Mouse (Mus musculus) limb, embryonic 14.5 days (tissue): ENCODE data around the gene Gemin4. TPM values are rescaled to one million over a fixed set of nuclear protein-coding genes. Genes with fewer than 3 reads are reported as not detected.
"Not testable (repeated sequence)": the region's sequence is repeated elsewhere in the genome, so short reads cannot be mapped to it uniquely, and the experiment has no call there.

Experiments used
- ATAC-seq: fragments of 200-750 bp; cut with Nextera tagmentation; 2 replicates; pipeline ENCODE4 v1.8.0; 2017; ENCODE audit warnings: low read depth, moderate number of reproducible peaks, moderate TSS enrichment; ENCODE audit not compliant: low FRiP score
- DNase-seq: peaks from one replicate; pipeline ENCODE4 v3.0.0-alpha.2; 2015; ENCODE audit warnings: low spot score
- H3K27ac ChIP-seq: fragments of 300-500 bp; sonication (generic); replicated peaks from 2 replicates; pipeline ENCODE4 v1.5.1; 2014; ENCODE audit warnings: low read depth, mild to moderate bottlenecking, low read length, moderate library complexity, mixed read lengths
- H3K27me3 ChIP-seq: fragments of 300-500 bp; sonication (generic); 2 replicates; pipeline ENCODE4 v1.6.1; 2014; ENCODE audit warnings: low read length, mixed read lengths; ENCODE audit not compliant: control insufficient read depth, insufficient read depth
- H3K36me3 ChIP-seq: fragments of 300-500 bp; sonication (generic); 2 replicates; pipeline ENCODE4 v1.6.1; 2014; ENCODE audit warnings: mild to moderate bottlenecking, low read length, moderate library complexity, mixed read lengths; ENCODE audit not compliant: control insufficient read depth, insufficient read depth
- H3K4me1 ChIP-seq: fragments of 300-500 bp; sonication (generic); 2 replicates; pipeline ENCODE4 v1.6.1; 2014; ENCODE audit warnings: antibody characterized with exemption, low read length, mixed read lengths; ENCODE audit not compliant: control insufficient read depth, insufficient read depth
- H3K4me2 ChIP-seq: fragments of 300-500 bp; sonication (generic); replicated peaks from 2 replicates; pipeline ENCODE4 v1.6.1; 2014; ENCODE audit warnings: low read depth, mild to moderate bottlenecking, low read length, moderate library complexity; ENCODE audit not compliant: severe bottlenecking
- H3K4me3 ChIP-seq: fragments of 300-500 bp; sonication (generic); replicated peaks from 2 replicates; pipeline ENCODE4 v1.5.1; 2014; ENCODE audit warnings: low read length
- H3K9ac ChIP-seq: fragments of 300-500 bp; sonication (generic); 2 replicates; pipeline ENCODE4 v1.6.1; 2014; ENCODE audit warnings: mild to moderate bottlenecking, low read depth, low read length, moderate library complexity; ENCODE audit not compliant: severe bottlenecking
- H3K9me3 ChIP-seq: fragments of 300-500 bp; sonication (generic); 2 replicates; pipeline ENCODE4 v1.6.1; 2016; ENCODE audit warnings: low read length; ENCODE audit not compliant: control insufficient read depth
- POLR2A ChIP-seq: fragments of 200-500 bp; IDR thresholded peaks from 2 replicates; pipeline ENCODE4 v1.8.0; 2012; ENCODE audit warnings: inconsistent platforms, mild to moderate bottlenecking, moderate library complexity, borderline replicate concordance; ENCODE audit not compliant: insufficient read depth, insufficient read length; ENCODE audit errors: extremely low read depth
- WGBS: fragments of 180-500 bp; shearing (Covaris S2); extraction: QIAGEN DNeasy Blood & Tissue Kit; methylation state at CpG from one replicate; pipeline ENCODE4 v1.1.7; 2014; 5-methylcytosine and 5-hydroxymethylcytosine counted together
- polyA plus RNA-seq, 2 experiments: library from polyadenylated mRNA; depleted of rRNA in 1 of 2; stranded (reverse) in 1 of 2; unstranded in 1 of 2; fragments of >200 nt; fragmentation: Nextera tagmentation in 1 of 2; extraction: Ambion mirVana in 1 of 2; gene quantifications; 2 replicates each; pipeline versions ENCODE4 v1.2.1 to v1.2.3; 2012 to 2014

Gene Gemin4
- polyA plus RNA-seq, 2 experiments: 14.8 to 32.6 TPM

GRCm38 (mm10) chr11:76216049-76216540 is 1.4 kb downstream of the Gemin4 start:
- no peaks in the 10 kb centered on the region for H3K4me1 ChIP-seq
- no peaks in the 10 kb centered on the region for H3K9me3 ChIP-seq
- DNase-seq: no peak
- no peak overlapping the region for H3K27ac ChIP-seq
- TF ChIP-seq POLR2A: no peak
- no peak overlapping the region for H3K9ac ChIP-seq
- 67% methylated on average over 5 of the region's 5 CpGs for WGBS
- peak overlapping the region; percentile 62 for H3K4me2 ChIP-seq
- no peaks in the 10 kb centered on the region for H3K27me3 ChIP-seq
- peaks cover 43% of the 10 kb centered on the region for H3K36me3 ChIP-seq
- H3K4me3 ChIP-seq: peak overlapping the region; percentile 80
- ATAC-seq: no peak

GRCm38 (mm10) chr11:76215011-76215410 is 2.5 kb downstream of the Gemin4 start:
- no peak for TF ChIP-seq POLR2A
- H3K9ac ChIP-seq: no peak overlapping the region
- DNase-seq (no peak), ATAC-seq (no peak)
- H3K36me3 ChIP-seq: peaks cover 42% of the 10 kb centered on the region
- H3K9me3 ChIP-seq: no peaks in the 10 kb centered on the region
- WGBS: 93% methylated on average over 2 of the region's 2 CpGs
- H3K27me3 ChIP-seq: no peaks in the 10 kb centered on the region
- no peak overlapping the region for H3K27ac ChIP-seq
- H3K4me3 ChIP-seq: no peak overlapping the region
- no peak overlapping the region for H3K4me2 ChIP-seq
- no peaks in the 10 kb centered on the region for H3K4me1 ChIP-seq

DNA sequence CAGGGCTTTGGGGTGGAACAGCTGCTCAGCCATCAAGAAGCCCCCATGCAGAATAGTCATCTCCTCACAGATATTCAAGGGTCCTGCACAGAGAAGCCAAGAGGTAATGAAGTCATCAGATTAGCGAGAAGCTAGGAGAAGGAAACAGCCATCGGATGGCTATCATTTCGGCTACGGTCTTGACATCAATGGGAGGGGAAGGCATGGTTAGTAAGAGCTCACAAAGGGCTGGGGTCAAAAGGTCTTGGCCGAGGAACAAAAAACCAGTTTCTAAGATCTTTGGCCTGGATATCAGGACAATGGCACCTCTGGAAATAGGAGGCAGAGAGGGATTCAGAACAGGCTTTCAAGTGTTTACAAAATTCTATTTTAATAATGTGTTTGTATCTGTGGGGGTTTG is 3.6 kb downstream of the Gemin4 start:
- Histone ChIP-seq H3K36me3 (peaks cover 46% of the 10 kb centered on the region), H3K9me3 (no peaks in the 10 kb centered on the region), H3K9ac (no peak overlapping the region), H3K27ac (no peak overlapping the region), H3K4me2 (no peak overlapping the region), H3K27me3 (no peaks in the 10 kb centered on the region), H3K4me1 (no peaks in the 10 kb centered on the region), H3K4me3 (no peak overlapping the region)
- ATAC-seq (no peak), DNase-seq (no peak)
- TF ChIP-seq POLR2A: no peak
- WGBS: 94% methylated on average over 5 of the region's 5 CpGs

GRCm38 (mm10) chr11:76211595-76211994 is 5.9 kb downstream of the Gemin4 start:
- H3K27me3 ChIP-seq, H3K27ac ChIP-seq, H3K4me2 ChIP-seq, H3K9ac ChIP-seq, H3K4me1 ChIP-seq, DNase-seq, H3K4me3 ChIP-seq, H3K9me3 ChIP-seq, ATAC-seq: not testable (repeated sequence)
- 89% methylated on average over 4 of the region's 6 CpGs for WGBS
- H3K36me3 ChIP-seq: peaks cover 67% of the 10 kb centered on the region

DNA sequence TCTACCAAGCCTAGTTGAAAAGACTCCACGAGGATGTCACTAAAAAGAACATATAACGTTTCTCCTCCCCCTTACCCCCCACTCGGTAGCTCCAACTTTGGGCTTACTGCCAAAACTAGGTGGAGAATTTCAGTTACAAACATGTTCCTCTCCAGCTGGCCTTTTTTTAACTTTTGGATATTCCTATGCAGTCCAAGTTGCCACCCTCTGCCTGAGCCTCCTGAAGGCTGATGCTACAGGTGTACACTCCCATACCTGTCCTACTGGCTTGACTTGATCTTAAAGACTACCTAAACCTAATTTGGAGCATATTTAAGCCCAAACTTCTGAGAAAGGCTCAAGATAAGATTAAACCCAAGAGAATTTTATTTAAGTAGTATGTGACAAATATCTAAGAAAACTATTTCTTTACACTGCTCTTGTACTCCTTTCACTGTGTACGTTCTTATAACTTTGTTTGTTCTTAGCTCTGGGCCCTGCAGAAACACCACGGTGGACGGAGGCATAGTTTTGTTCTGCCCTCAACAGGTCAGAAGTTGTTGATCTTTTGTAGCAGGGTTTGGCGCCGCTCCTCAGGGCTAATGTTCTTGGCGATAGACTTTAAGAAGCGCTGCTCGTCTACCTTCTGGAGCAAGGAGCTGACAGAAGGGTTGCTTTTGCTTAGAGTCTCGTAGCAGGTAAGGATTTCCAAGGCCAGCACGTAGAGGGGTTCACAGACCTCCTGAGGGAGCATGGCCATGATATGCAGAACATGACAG is 7.1 kb downstream of the Gemin4 start:
- no peaks in the 10 kb centered on the region for H3K27me3 ChIP-seq
- H3K4me2 ChIP-seq: no peak overlapping the region
- no peaks in the 10 kb centered on the region for H3K9me3 ChIP-seq
- no peaks in the 10 kb centered on the region for H3K4me1 ChIP-seq
- no peak overlapping the region for H3K4me3 ChIP-seq
- WGBS: 80% methylated on average over 13 of the region's 13 CpGs
- no peak for TF ChIP-seq POLR2A
- DNase-seq: no peak
- H3K27ac ChIP-seq: no peak overlapping the region
- no peak for ATAC-seq
- H3K36me3 ChIP-seq: peaks cover 78% of the 10 kb centered on the region
- H3K9ac ChIP-seq: no peak overlapping the region
